Mouse (Mus musculus) ES-Bruce4 (cell line): ENCODE measurements at regions not wholly inside any gene's neighbourhood (a gene's known extent, or its start where the extent isn't known, plus 50 kb on each side); places are given as distances from the start of the nearest gene placed in this dataset.

Experiments used
- CTCF ChIP-seq: IDR thresholded peaks from one replicate; pipeline ENCODE4 v1.8.1; 2011; ENCODE audit warnings: low read depth, low read length
- EP300 ChIP-seq: IDR thresholded peaks from 2 replicates; pipeline ENCODE4 v1.6.1; 2011; ENCODE audit warnings: low read depth, low read length; ENCODE audit not compliant: insufficient read depth
- POLR2A ChIP-seq: IDR thresholded peaks from one replicate; pipeline ENCODE4 v1.8.1; 2011; ENCODE audit warnings: low read length; ENCODE audit not compliant: insufficient read depth

GRCm38 (mm10) chr8:12184666-12185065 is 94.0 kb upstream of the A230072I06Rik start:
- no peak for TF ChIP-seq CTCF
- no peak for TF ChIP-seq EP300
- no peak for TF ChIP-seq POLR2A
